Mouse (Mus musculus): ENCODE measurements around the gene Nme2.

Nme2 gene

GRCm38 (mm10) chr11:93956159-93956558, at the start of gene Nme2:
Gene Nme2 (minus strand): TSS chr11:93956259.
- in situ Hi-C loops (cut with MseI, MboI): no loop called here

GRCm38 (mm10) chr11:94003346-94003745, 47.3 kb upstream of the Nme2 start:
- in situ Hi-C loops (cut with MseI, MboI): no loop called here

- in situ Hi-C loops (cut with MseI, MboI): no loop called here
Observed at GRCm38 (mm10) chr11:93999276-93999675, 43.2 kb upstream of the Nme2 start.

GRCm38 (mm10) chr11:93997141-93997775, 41.2 kb upstream of the Nme2 start:
- in situ Hi-C loops (cut with MseI, MboI): no loop called here

- in situ Hi-C loops (cut with MseI, MboI): no loop called here
Observed at GRCm38 (mm10) chr11:93996306-93997140, 40.5 kb upstream of the Nme2 start.

- in situ Hi-C loops (cut with MseI, MboI): no loop called here
Observed at GRCm38 (mm10) chr11:93995720-93996305, 39.8 kb upstream of the Nme2 start, which contains the start of gene Spag9. Gene Spag9 (plus strand): TSS chr11:93996091.

- in situ Hi-C loops (cut with MseI, MboI): no loop called here
Observed at GRCm38 (mm10) chr11:93995111-93995719, 39.2 kb upstream of the Nme2 start.

- in situ Hi-C loops (cut with MseI, MboI): no loop called here
Observed at GRCm38 (mm10) chr11:93994531-93994930, 38.5 kb upstream of the Nme2 start.

GRCm38 (mm10) chr11:93988328-93989062, 32.4 kb upstream of the Nme2 start:
- in situ Hi-C loops (cut with MseI, MboI): no loop called here

GRCm38 (mm10) chr11:93987625-93988327, 31.7 kb upstream of the Nme2 start:
- in situ Hi-C loops (cut with MseI, MboI): no loop called here

GRCm38 (mm10) chr11:93987026-93987425, 31.0 kb upstream of the Nme2 start:
- in situ Hi-C loops (cut with MseI, MboI): no loop called here

- in situ Hi-C loops (cut with MseI, MboI): no loop called here
Observed at GRCm38 (mm10) chr11:93986298-93986697, 30.2 kb upstream of the Nme2 start.

GRCm38 (mm10) chr11:93985265-93985664, 29.2 kb upstream of the Nme2 start:
- in situ Hi-C loops (cut with MseI, MboI): no loop called here

- in situ Hi-C loops (cut with MseI, MboI): no loop called here
Observed at GRCm38 (mm10) chr11:93984619-93985018, 28.6 kb upstream of the Nme2 start.

- in situ Hi-C loops (cut with MseI, MboI): no loop called here
Observed at GRCm38 (mm10) chr11:93979502-93980049, 23.5 kb upstream of the Nme2 start.

- in situ Hi-C loops (cut with MseI, MboI): no loop called here
Observed at GRCm38 (mm10) chr11:93972951-93973350, 16.9 kb upstream of the Nme2 start.

GRCm38 (mm10) chr11:93969799-93970198, 13.7 kb upstream of the Nme2 start:
- in situ Hi-C loops (cut with MseI, MboI): no loop called here

GRCm38 (mm10) chr11:93969171-93969570, 13.1 kb upstream of the Nme2 start:
- in situ Hi-C loops (cut with MseI, MboI): no loop called here

- in situ Hi-C loops (cut with MseI, MboI): no loop called here
Observed at GRCm38 (mm10) chr11:93968848-93969128, 12.7 kb upstream of the Nme2 start.

GRCm38 (mm10) chr11:93968005-93968847, 12.2 kb upstream of the Nme2 start, which contains the start of the genes Gm20390 and Nme1:
Gene Gm20390 (minus strand): TSS chr11:93968293.
Gene Nme1 (minus strand): TSS chr11:93968521.
- in situ Hi-C loops (cut with MseI, MboI): no loop called here
